Mouse (Mus musculus) brain, embryonic 14.5 days (tissue): ENCODE data around the gene Carmil1. TPM values are rescaled to one million over a fixed set of nuclear protein-coding genes. Genes with fewer than 3 reads are reported as not detected.

ENCODE experiments used
- DNase-seq: peaks from one replicate; pipeline ENCODE4 v3.0.0-alpha.2; 2011; ENCODE audit warnings: low read depth
- CTCF ChIP-seq: fragments of 200-500 bp; IDR thresholded peaks from 2 replicates; pipeline ENCODE4 v1.5.1; 2012; ENCODE audit warnings: inconsistent platforms, mild to moderate bottlenecking, moderate library complexity, borderline replicate concordance; ENCODE audit not compliant: insufficient read depth, insufficient read length; ENCODE audit errors: extremely low read depth
- POLR2A ChIP-seq: fragments of 200-500 bp; IDR thresholded peaks from 2 replicates; pipeline ENCODE4 v1.6.1; 2012; ENCODE audit warnings: mild to moderate bottlenecking, inconsistent platforms, borderline replicate concordance; ENCODE audit not compliant: poor library complexity, insufficient read depth, insufficient read length, severe bottlenecking; ENCODE audit errors: extremely low read depth
- polyA plus RNA-seq: library from polyadenylated mRNA; depleted of rRNA; stranded (reverse); fragments of >200 nt; gene quantifications from 2 replicates; pipeline ENCODE4 v1.2.3, GENCODE M21; 2012

Carmil1 gene
- polyA plus RNA-seq, 1 experiment, result 20.1 TPM

GRCm38 (mm10) chr13:24231746-24232483, 48.7 kb downstream of the Carmil1 start:
- TF ChIP-seq CTCF, result no peak
- TF ChIP-seq POLR2A, result no peak

GRCm38 (mm10) chr13:24231146-24231545, 49.4 kb downstream of the Carmil1 start:
- TF ChIP-seq POLR2A (no peak), CTCF (no peak)
- DNase-seq, result no peak

More at GRCm38 (mm10) chr13:24231746-24232483, 48.7 kb downstream of the Carmil1 start:
- peak; percentile 42 for DNase-seq

GRCm38 (mm10) chr13:24230541-24231095, 50.0 kb downstream of the Carmil1 start:
- TF ChIP-seq POLR2A (no peak), CTCF (no peak)
- DNase-seq, result no peak

- no peak for TF ChIP-seq POLR2A
- TF ChIP-seq CTCF, result no peak
- DNase-seq, result peak; percentile 49
Observed at GRCm38 (mm10) chr13:24223425-24224201, 57.0 kb downstream of the Carmil1 start.

- TF ChIP-seq POLR2A (no peak), CTCF (no peak)
- no peak for DNase-seq
Observed at GRCm38 (mm10) chr13:24220441-24220970, 60.1 kb downstream of the Carmil1 start.

GRCm38 (mm10) chr13:24211229-24211628, 69.4 kb downstream of the Carmil1 start:
- DNase-seq, result no peak
- TF ChIP-seq CTCF (no peak), POLR2A (no peak)

GRCm38 (mm10) chr13:24206097-24206496, 74.5 kb downstream of the Carmil1 start:
- TF ChIP-seq CTCF (no peak), POLR2A (no peak)
- peak; percentile 14 for DNase-seq

- no peak for TF ChIP-seq CTCF
- no peak for TF ChIP-seq POLR2A
- peak; percentile 41 for DNase-seq
Observed at GRCm38 (mm10) chr13:24202314-24202713, 78.3 kb downstream of the Carmil1 start.

- TF ChIP-seq POLR2A (no peak), CTCF (no peak)
- peak; percentile 36 for DNase-seq
Observed at GRCm38 (mm10) chr13:24199861-24200543, 80.6 kb downstream of the Carmil1 start.

GRCm38 (mm10) chr13:24198396-24198924, 82.1 kb downstream of the Carmil1 start:
- TF ChIP-seq CTCF, result no peak
- TF ChIP-seq POLR2A, result no peak
- DNase-seq, result no peak
